Mouse (Mus musculus) layer of hippocampus, postnatal 14 days (tissue): ENCODE data around the gene Phyhd1. TPM values are rescaled to one million over a fixed set of nuclear protein-coding genes. Genes with fewer than 3 reads are reported as not detected.

Source experiments
- DNase-seq, 2 experiments: peaks; one replicate each; pipeline ENCODE4 v3.0.0; 2021 to 2022; ENCODE audit warnings: low spot score in 2 of 2, mixed read lengths in 1 of 2
- long read RNA-seq, 2 experiments: library from polyadenylated mRNA; stranded (forward); transcript quantifications; one replicate each; pipeline ENCODE4 v2.0.0; 2021
- total RNA-seq, 2 experiments: library from RNA; stranded (reverse); gene quantifications; 2 replicates each; pipeline ENCODE4 v1.2.3; 2021

The Phyhd1 gene
- total RNA-seq = 10 to 100 TPM; 23.1 to 24.0 TPM
- long read RNA-seq, experiment 1, partial matches to known transcripts = 0 of 6 reads
- long read RNA-seq, experiment 1, other reads (novel, unspliced or antisense) = 2 of 6 reads
- long read RNA-seq, experiment 2, partial matches to known transcripts = 3 of 13 reads
- long read RNA-seq, experiment 2, other reads (novel, unspliced or antisense) = 6 of 13 reads

GRCm38 (mm10) chr2:30265767-30266253, at the start of gene Phyhd1:
Phyhd1 (plus strand) TSS chr2:30266203.
- DNase-seq = peak; percentile 53 to 86

- DNase-seq = no peak
Observed at GRCm38 (mm10) chr2:30216293-30216692, 49.7 kb upstream of the Phyhd1 start.

- DNase-seq = no peak
Observed at GRCm38 (mm10) chr2:30235593-30235992, 30.4 kb upstream of the Phyhd1 start.

- no peak for DNase-seq
Observed at GRCm38 (mm10) chr2:30236426-30237198, 29.4 kb upstream of the Phyhd1 start.

- DNase-seq = peak; percentile 99 to 100
Observed at GRCm38 (mm10) chr2:30237199-30237880, 28.7 kb upstream of the Phyhd1 start, which contains the start of gene Lrrc8a. Lrrc8a (plus strand) TSS chr2:30237715.

- peak; percentile 60 to 67 for DNase-seq
Observed at GRCm38 (mm10) chr2:30237881-30238280, 28.1 kb upstream of the Phyhd1 start.

GRCm38 (mm10) chr2:30238906-30239465, 27.0 kb upstream of the Phyhd1 start:
- DNase-seq = no peak

GRCm38 (mm10) chr2:30239777-30240176, 26.2 kb upstream of the Phyhd1 start:
- DNase-seq = no peak

GRCm38 (mm10) chr2:30240267-30240666, 25.7 kb upstream of the Phyhd1 start, which contains the start of gene Gm28035:
Gm28035 (plus strand) TSS chr2:30240567.
- DNase-seq = no peak

- DNase-seq = no peak
Observed at GRCm38 (mm10) chr2:30242509-30242908, 23.5 kb upstream of the Phyhd1 start.

- no peak for DNase-seq
Observed at GRCm38 (mm10) chr2:30243391-30243790, 22.6 kb upstream of the Phyhd1 start.

GRCm38 (mm10) chr2:30244595-30245178, 21.3 kb upstream of the Phyhd1 start:
- DNase-seq = no peak

- no peak for DNase-seq
Observed at GRCm38 (mm10) chr2:30247036-30247435, 19.0 kb upstream of the Phyhd1 start.

- DNase-seq = no peak
Observed at GRCm38 (mm10) chr2:30247681-30248080, 18.3 kb upstream of the Phyhd1 start.

- no peak for DNase-seq
Observed at GRCm38 (mm10) chr2:30249182-30249581, 16.8 kb upstream of the Phyhd1 start.

- no peak for DNase-seq
Observed at GRCm38 (mm10) chr2:30250166-30251128, 15.6 kb upstream of the Phyhd1 start.

- DNase-seq = no peak
Observed at GRCm38 (mm10) chr2:30251417-30252104, 14.4 kb upstream of the Phyhd1 start.

- DNase-seq = no peak
Observed at GRCm38 (mm10) chr2:30252521-30252920, 13.5 kb upstream of the Phyhd1 start.

- DNase-seq = no peak
Observed at GRCm38 (mm10) chr2:30253809-30254208, 12.2 kb upstream of the Phyhd1 start.
